Mouse (Mus musculus) stomach, embryonic 16.5 days (tissue): ENCODE measurements around the gene Gm13304. TPM values are rescaled to one million over a fixed set of nuclear protein-coding genes. Genes with fewer than 3 reads are reported as not detected.
"Not testable (repeated sequence)": the region's sequence is repeated elsewhere in the genome, so short reads cannot be mapped to it uniquely, and the experiment has no call there.

Source experiments
- ATAC-seq: fragments of 200-750 bp; cut with Nextera tagmentation; 2 replicates; pipeline ENCODE4 v1.8.0; 2017; ENCODE audit warnings: moderate number of reproducible peaks, moderate TSS enrichment; ENCODE audit not compliant: insufficient read depth, low FRiP score
- H3K27ac ChIP-seq: fragments of 300-500 bp; sonication (generic); 2 replicates; pipeline ENCODE4 v1.5.1; 2014; ENCODE audit warnings: low read length
- H3K27me3 ChIP-seq: fragments of 300-500 bp; sonication (generic); 2 replicates; pipeline ENCODE4 v1.6.1; 2014; ENCODE audit warnings: low read length, control low read depth, mixed read lengths; ENCODE audit not compliant: control insufficient read depth, insufficient read depth
- H3K36me3 ChIP-seq: fragments of 300-500 bp; sonication (generic); 2 replicates; pipeline ENCODE4 v1.6.1; 2014; ENCODE audit warnings: low read length; ENCODE audit not compliant: control insufficient read depth, insufficient read depth
- H3K4me1 ChIP-seq: fragments of 300-500 bp; sonication (generic); 2 replicates; pipeline ENCODE4 v1.6.1; 2014; ENCODE audit warnings: low read length, control low read depth, mixed read lengths; ENCODE audit not compliant: control insufficient read depth, insufficient read depth
- H3K4me2 ChIP-seq: fragments of 300-500 bp; sonication (generic); 2 replicates; pipeline ENCODE4 v1.6.1; 2014; ENCODE audit warnings: low read depth, low read length, mixed read lengths
- H3K4me3 ChIP-seq: fragments of 300-500 bp; sonication (generic); replicated peaks from 2 replicates; pipeline ENCODE4 v1.5.1; 2014; ENCODE audit warnings: mild to moderate bottlenecking, low read length
- H3K9ac ChIP-seq: fragments of 300-500 bp; sonication (generic); 2 replicates; pipeline ENCODE4 v1.6.1; 2014; ENCODE audit warnings: low read length
- H3K9me3 ChIP-seq: fragments of 300-500 bp; sonication (generic); replicated peaks from 2 replicates; pipeline ENCODE4 v1.6.1; 2016; ENCODE audit warnings: low read length, control low read depth; ENCODE audit not compliant: control insufficient read depth
- WGBS: fragments of 180-500 bp; shearing (Covaris S2); extraction: QIAGEN DNeasy Blood & Tissue Kit; methylation state at CpG from one replicate; pipeline ENCODE4 v1.1.7; 2014; 5-methylcytosine and 5-hydroxymethylcytosine counted together
- polyA plus RNA-seq: library from polyadenylated mRNA; unstranded; fragments of >200 nt; fragmentation: Nextera tagmentation; extraction: Ambion mirVana; gene quantifications from 2 replicates; pipeline ENCODE4 v1.2.1, GENCODE M21; 2015

Gene Gm13304
- 2.4 and 16.3 TPM in 2 replicates for polyA plus RNA-seq

DNA sequence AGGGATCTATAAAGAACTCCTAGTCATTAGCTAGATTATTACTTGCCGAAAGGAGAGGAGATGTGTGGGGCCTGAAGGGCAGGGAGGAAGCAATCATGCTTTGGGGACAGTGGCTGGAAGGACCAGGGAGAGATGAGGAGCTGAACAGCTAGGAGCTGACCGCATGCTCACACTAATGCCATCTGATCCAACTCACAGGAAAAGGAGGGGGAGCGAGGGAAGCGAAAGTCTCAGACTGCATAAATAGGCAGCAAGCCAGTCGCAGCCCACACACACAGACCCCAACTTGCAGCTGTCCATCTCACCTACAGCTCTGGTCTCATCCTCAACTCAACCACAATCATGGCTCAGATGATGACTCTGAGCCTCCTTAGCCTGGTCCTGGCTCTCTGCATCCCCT lies at the start of gene Gm13304:
Gene Gm13304 (plus strand): TSS at position 301 of the 400 bp plus-strand sequence.
- not testable (repeated sequence) for H3K36me3 ChIP-seq, H3K9me3 ChIP-seq, ATAC-seq, H3K27me3 ChIP-seq, H3K27ac ChIP-seq, H3K4me2 ChIP-seq, H3K4me3 ChIP-seq, H3K4me1 ChIP-seq, H3K9ac ChIP-seq
- no CpG with 5 or more reads among the region's 5 CpGs for WGBS

DNA sequence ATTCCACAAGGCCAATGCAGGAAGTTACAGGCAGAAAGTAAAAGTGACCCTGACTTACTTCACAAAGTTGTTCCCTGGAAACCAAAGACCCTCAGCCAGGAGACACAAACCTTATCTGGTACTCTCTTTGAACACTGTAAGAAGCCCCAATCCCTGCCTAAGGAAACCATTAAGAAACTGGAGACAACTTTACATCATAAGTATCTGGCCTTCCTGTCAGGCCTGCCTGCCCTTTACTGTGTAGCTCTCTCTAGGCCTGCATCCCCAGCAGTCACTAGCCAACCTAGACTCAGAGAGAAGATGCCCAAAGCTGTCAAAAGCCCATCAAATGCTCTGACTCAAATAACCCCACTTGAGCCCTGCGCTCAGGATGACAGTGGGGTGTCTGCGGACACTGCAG lies 23.7 kb upstream of the Gm13304 start, which contains the start of gene Gm3893:
Gene Gm3893 (plus strand): TSS at position 301 of the 400 bp plus-strand sequence.
- H3K4me2 ChIP-seq, H3K36me3 ChIP-seq, H3K9ac ChIP-seq, ATAC-seq, H3K4me3 ChIP-seq, H3K27ac ChIP-seq, H3K27me3 ChIP-seq, H3K4me1 ChIP-seq, H3K9me3 ChIP-seq: not testable (repeated sequence)
- no CpG with 5 or more reads among the region's 2 CpGs for WGBS

DNA sequence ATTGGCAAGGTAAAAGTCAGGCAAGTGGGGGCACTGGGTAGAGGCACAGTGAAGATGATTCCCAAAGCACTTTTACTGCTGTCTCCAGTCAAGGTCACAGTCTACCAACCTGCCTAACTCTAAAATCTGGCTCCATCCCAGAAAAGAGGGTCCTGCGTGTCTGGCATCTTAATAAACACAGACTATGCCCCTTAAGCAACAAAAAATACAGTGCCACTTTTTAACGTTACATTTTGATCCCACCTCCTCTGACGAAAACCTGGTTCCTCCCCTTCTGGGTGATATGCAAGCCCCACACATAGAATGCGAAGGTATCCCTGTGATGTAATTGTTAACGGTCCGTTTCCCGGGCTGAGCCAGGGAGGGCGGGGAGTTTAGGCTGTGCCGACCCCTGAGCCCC lies 38.5 kb downstream of the Gm13304 start, which contains the start of gene Gm13306:
Gene Gm13306 (plus strand): TSS at position 301 of the 400 bp plus-strand sequence.
- H3K36me3 ChIP-seq, H3K27me3 ChIP-seq, H3K9me3 ChIP-seq, ATAC-seq, H3K4me3 ChIP-seq, H3K4me1 ChIP-seq, H3K9ac ChIP-seq, H3K27ac ChIP-seq, H3K4me2 ChIP-seq: not testable (repeated sequence)
- WGBS = no CpG with 5 or more reads among the region's 9 CpGs

Other genes starting within 250 kb of the Gm13304 start
- 3.4 and 26.5 TPM in 2 replicates for gene Gm21541, start 211.2 kb upstream of the Gm13304 start, polyA plus RNA-seq
- 2.5 and 2.8 TPM in 2 replicates for gene Gm20878, start 173.2 kb upstream of the Gm13304 start, polyA plus RNA-seq
- gene Fam205a4, start 148.8 kb upstream of the Gm13304 start, polyA plus RNA-seq = 0.22 and 0.31 TPM in 2 replicates
- not detected in 2 replicates for gene Gm21093, start 80.1 kb upstream of the Gm13304 start, polyA plus RNA-seq
- not detected in 2 replicates for gene Gm3893, start 23.6 kb upstream of the Gm13304 start, polyA plus RNA-seq
- 0.37 TPM in 1 of 2 replicates, not detected in the other for gene Gm13306, start 38.6 kb downstream of the Gm13304 start, polyA plus RNA-seq
- gene Gm13305, start 53.8 kb downstream of the Gm13304 start, polyA plus RNA-seq = 0.30 TPM in 1 of 2 replicates, not detected in the other
- gene Gm10600, start 125.8 kb downstream of the Gm13304 start, polyA plus RNA-seq = not detected in 2 replicates
- not detected in 2 replicates for gene Ccl21b, start 140.9 kb downstream of the Gm13304 start, polyA plus RNA-seq
- gene Gm21953, start 179.4 kb downstream of the Gm13304 start, polyA plus RNA-seq = not detected in 2 replicates
- not detected in 2 replicates for gene Fam205a3, start 203.5 kb downstream of the Gm13304 start, polyA plus RNA-seq